8 mouse cellular contexts compared by ENCODE assay signal in the genomic region with DNA sequence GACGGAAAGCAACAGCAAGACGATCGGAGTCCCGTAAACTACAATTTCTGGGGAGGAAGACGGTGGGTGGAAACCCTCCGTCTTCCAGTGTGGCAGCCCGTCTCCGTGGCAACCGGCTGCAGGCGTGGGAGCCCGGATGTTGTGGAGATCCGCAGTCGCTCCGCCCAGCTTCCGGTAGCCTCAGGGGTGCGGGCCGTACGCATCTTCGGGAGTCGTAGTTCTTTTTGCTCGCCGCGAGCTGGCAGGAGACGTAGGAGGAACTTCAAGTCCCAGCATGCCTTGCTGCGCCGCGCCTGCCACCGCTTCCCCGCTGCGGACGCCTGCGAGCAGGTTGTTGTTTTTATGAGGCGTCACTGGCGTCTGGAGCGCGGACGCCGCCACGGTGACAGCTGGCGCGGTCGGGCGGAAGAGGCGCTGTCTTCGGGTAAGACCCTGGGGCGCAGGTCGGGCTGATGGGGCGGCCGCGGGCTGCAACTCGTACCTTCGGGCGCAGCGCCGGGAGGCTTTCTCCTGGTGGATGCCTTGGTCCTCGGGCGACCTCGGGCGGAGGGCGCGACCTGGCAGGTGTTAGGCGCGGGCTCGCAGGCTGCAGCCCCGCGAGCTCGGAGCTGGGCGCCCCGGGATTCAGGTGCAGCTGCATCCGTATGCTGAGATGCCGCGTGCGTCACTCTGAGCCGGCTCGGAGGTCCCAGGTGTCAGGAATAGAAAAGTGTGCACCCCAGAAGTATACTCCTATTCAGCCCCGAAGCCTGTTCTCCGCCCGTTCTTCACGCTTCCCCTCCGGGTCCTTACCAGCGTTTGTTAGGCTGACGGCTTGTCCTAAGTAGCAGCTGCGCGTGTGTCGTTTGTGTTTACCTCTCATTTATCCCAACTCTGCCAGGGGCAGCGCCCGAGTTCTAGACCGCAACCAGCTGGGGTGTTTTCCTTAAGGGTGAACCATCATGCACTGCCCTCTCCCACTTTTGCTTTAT. TPM values are rescaled to one million over a fixed set of nuclear protein-coding genes. Genes with fewer than 3 reads are reported as not detected.
DNase-seq lines count a peak whose midpoint lies in the region; ATAC-seq lines count a peak whose summit lies in the region.

A gene (minus strand): TSS at position 133 of the 971 bp plus-strand sequence.
A gene (plus strand): TSS at position 180 of the 971 bp plus-strand sequence.

- ATAC-seq in megakaryocyte progenitor cell, adult 5-6 weeks (replicated peaks; ENCODE audit: poor library complexity), result peak; percentile 98

- DNase-seq in adipocyte (ENCODE audit: low spot score), result peak; percentile 96
- DNase-seq in embryo, embryonic 10 days (ENCODE audit: low spot score), result peak; percentile 99
- peak; percentile 92 for DNase-seq in gastrocnemius, postnatal 10 days
- DNase-seq in induced T-regulatory cell, adult 2 months (ENCODE audit: low read depth), result peak; percentile 98
- peak; percentile 96 to 99 for DNase-seq in left cerebral cortex, adult 9 months (ENCODE audit: low spot score in 2 of 2)
- DNase-seq in right cerebral cortex, postnatal 14 days, result peak; percentile 95
- DNase-seq in urinary bladder, postnatal 36 days (ENCODE audit: low spot score in 2 of 2), result peak; percentile 90 to 96

RNA-seq across cellular contexts. Expression of the first gene that starts in this region (rescaled TPM):
- 1 to 10 TPM; 5.1 to 5.2 TPM for total RNA-seq in gastrocnemius, postnatal 10 days (2021)
- total RNA-seq in megakaryocyte progenitor cell, adult 5-6 weeks (2015), result 6.9 and 10.4 TPM in 2 replicates
- total RNA-seq in megakaryocyte progenitor cell, adult 5-6 weeks (2017), result 8.0 and 10.0 TPM in 2 replicates

RNA-seq across cellular contexts. Expression of the second gene that starts in this region (rescaled TPM):
- total RNA-seq in gastrocnemius, postnatal 10 days (2021), result 10 to 100 TPM; 30.0 to 36.4 TPM
- 25.8 and 26.6 TPM in 2 replicates for total RNA-seq in megakaryocyte progenitor cell, adult 5-6 weeks (2015)
- total RNA-seq in megakaryocyte progenitor cell, adult 5-6 weeks (2017), result 48.7 and 49.7 TPM in 2 replicates

Comparison
In these comparisons a context has a peak if more than half of its experiments do, and no peak if none do; other contexts are left out.
1. Peak in every context shown above with its lines: DNase-seq and ATAC-seq.